Mouse (Mus musculus) G1E (cell line): ENCODE measurements around the gene Scgb1c1. TPM values are rescaled to one million over a fixed set of nuclear protein-coding genes. Genes with fewer than 3 reads are reported as not detected.

Experiments
- ATAC-seq: 2 replicates; pipeline ENCODE4 v1.8.0; 2016; ENCODE audit warnings: mild to moderate bottlenecking; ENCODE audit not compliant: insufficient number of reproducible peaks, poor library complexity, low FRiP score, severe bottlenecking; ENCODE audit errors: extremely low read depth
- DNase-seq: peaks from one replicate; pipeline ENCODE4 v3.0.0; 2012; ENCODE audit warnings: low spot score
- H3K27me3 ChIP-seq: 2 replicates; pipeline ENCODE4 v1.6.1; 2012; ENCODE audit warnings: mild to moderate bottlenecking, low read length, inconsistent platforms; ENCODE audit not compliant: insufficient read depth
- H3K36me3 ChIP-seq: replicated peaks from 2 replicates; pipeline ENCODE3; 2012; ENCODE audit warnings: mild to moderate bottlenecking, inconsistent platforms
- H3K4me1 ChIP-seq: 2 replicates; pipeline ENCODE4 v1.6.1; 2012; ENCODE audit warnings: low read depth, low read length, inconsistent platforms, mixed read lengths; ENCODE audit not compliant: insufficient read depth
- H3K4me3 ChIP-seq: 2 replicates; pipeline ENCODE4 v1.5.1; 2012; ENCODE audit warnings: low read depth, mild to moderate bottlenecking, inconsistent platforms, low read length, moderate library complexity, mixed read lengths
- H3K9me3 ChIP-seq: replicated peaks from 2 replicates; pipeline ENCODE4 v1.6.1; 2012; ENCODE audit warnings: inconsistent platforms
- CTCF ChIP-seq: IDR thresholded peaks from 2 replicates; pipeline ENCODE4 v1.5.1; 2012; ENCODE audit warnings: low read depth, low read length, inconsistent platforms, mixed read lengths
- GATA1 ChIP-seq: IDR thresholded peaks from 2 replicates; pipeline ENCODE4 v1.6.1; 2012; ENCODE audit warnings: borderline replicate concordance, low read length, inconsistent platforms, mixed read lengths
- GATA2 ChIP-seq: IDR thresholded peaks from 2 replicates; pipeline ENCODE4 v1.6.1; 2012; ENCODE audit warnings: low read depth, low read length, inconsistent platforms, borderline replicate concordance
- POLR2AphosphoS5 ChIP-seq: IDR thresholded peaks from 2 replicates; pipeline ENCODE4 v1.6.1; 2012; ENCODE audit warnings: low read depth, low read length, inconsistent platforms; ENCODE audit not compliant: insufficient replicate concordance
- TAL1 ChIP-seq: conservative IDR thresholded peaks from 2 replicates; pipeline ENCODE4 v1.6.1; 2012; ENCODE audit warnings: low read depth, low read length, inconsistent platforms, mixed read lengths
- polyA plus RNA-seq: library from polyadenylated mRNA; stranded (reverse); fragments of >175 nt; gene quantifications from 2 replicates; pipeline ENCODE4 v1.2.3, GENCODE M21; 2012
- total RNA-seq, 2 experiments: library from RNA; stranded (forward) in 1 of 2; stranded (reverse) in 1 of 2; fragments of 200-1000 nt in 1 of 2; fragments of >200 nt in 1 of 2; fragmentation: Nextera tagmentation in 1 of 2; gene quantifications; 2 replicates each; pipeline ENCODE4 v1.2.3; 2014 to 2017

The Scgb1c1 gene
- total and polyA plus RNA-seq, 3 experiments: not detected

DNA sequence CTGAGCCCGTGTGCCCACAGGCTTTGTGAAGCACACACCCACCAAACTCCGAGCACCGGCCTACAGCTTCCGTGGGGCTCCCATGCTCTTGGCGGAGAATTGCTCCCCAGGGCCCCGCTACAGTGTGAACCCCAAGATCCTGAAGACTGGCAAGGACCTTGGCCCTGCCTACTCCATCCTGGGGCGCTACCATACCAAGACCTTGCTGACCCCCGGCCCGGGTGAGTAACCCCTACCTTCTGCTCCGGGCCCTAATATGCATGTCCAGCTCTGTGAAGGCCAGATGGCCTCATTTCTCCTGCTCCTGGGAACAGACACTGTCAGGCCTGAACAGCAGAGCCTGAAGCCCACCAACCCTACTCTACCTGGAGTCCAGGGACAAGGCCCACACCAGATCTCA, 3.2 kb downstream of the Scgb1c1 start:
- Histone ChIP-seq H3K9me3 (no peaks in the 10 kb centered on the region), H3K4me3 (no peak overlapping the region), H3K36me3 (peaks cover 35% of the 10 kb centered on the region), H3K4me1 (peaks cover 23% of the 10 kb centered on the region), H3K27me3 (peaks cover 37% of the 10 kb centered on the region)
- DNase-seq: no peak
- TF ChIP-seq GATA2 (no peak), GATA1 (no peak), TAL1 (no peak), POLR2AphosphoS5 (no peak), CTCF (no peak)
- ATAC-seq: no peak

DNA sequence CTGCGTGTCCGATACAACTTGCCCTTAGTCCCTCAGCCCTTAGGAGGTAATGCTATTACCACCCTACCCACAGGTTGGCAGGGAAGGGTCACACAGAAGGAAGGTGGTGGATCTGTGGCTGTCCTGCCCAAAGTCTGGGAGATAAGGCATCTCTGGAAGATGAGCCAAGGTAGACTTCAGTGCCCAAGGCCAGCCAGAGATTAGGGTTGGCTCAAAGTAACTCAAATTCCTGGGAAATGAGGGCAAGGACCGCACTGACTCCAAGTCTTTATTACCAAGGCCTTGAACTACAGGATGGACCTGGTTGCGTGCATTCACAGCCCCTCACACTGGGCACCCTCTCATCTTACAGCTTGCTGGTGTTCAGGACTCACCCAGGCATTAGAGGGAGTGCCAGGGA, 6.6 kb downstream of the Scgb1c1 start:
- H3K4me1 ChIP-seq: peaks cover 43% of the 10 kb centered on the region
- no peak for ATAC-seq
- H3K27me3 ChIP-seq: peaks cover 16% of the 10 kb centered on the region
- DNase-seq: no peak
- TF ChIP-seq TAL1 (no peak), POLR2AphosphoS5 (no peak), GATA1 (no peak), GATA2 (no peak), CTCF (no peak)
- peaks cover 52% of the 10 kb centered on the region for H3K36me3 ChIP-seq
- H3K9me3 ChIP-seq: no peaks in the 10 kb centered on the region
- H3K4me3 ChIP-seq: no peak overlapping the region

DNA sequence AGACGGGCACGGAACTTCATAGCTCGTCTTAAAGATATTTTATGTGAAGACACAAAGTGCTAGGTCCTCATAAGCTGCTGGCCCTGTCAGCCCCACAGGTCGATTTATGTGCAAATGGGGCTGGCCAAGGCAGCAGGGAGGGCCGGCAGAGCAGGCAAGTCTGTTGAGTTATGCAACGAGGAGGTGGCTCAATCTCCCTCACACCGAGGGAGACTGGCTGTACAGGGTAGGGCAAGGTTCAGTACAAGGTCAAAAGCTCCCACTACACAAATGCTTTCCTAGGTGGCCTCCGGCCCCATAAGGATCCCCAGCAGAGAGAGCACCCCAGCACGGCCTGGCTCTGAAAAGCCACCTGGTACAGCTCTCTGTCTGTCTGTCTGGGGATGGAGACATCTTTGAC, 8.0 kb downstream of the Scgb1c1 start:
- Histone ChIP-seq H3K4me3 (no peak overlapping the region; the same call in 1 of the 2 replicates), H3K9me3 (no peaks in the 10 kb centered on the region), H3K27me3 (peaks cover 5% of the 10 kb centered on the region; the same call in 1 of the 2 replicates), H3K4me1 (peaks cover 53% of the 10 kb centered on the region), H3K36me3 (peaks cover 58% of the 10 kb centered on the region)
- TF ChIP-seq GATA1 (no peak), TAL1 (no peak), POLR2AphosphoS5 (no peak), GATA2 (no peak), CTCF (no peak)
- DNase-seq: no peak
- no peak for ATAC-seq

DNA sequence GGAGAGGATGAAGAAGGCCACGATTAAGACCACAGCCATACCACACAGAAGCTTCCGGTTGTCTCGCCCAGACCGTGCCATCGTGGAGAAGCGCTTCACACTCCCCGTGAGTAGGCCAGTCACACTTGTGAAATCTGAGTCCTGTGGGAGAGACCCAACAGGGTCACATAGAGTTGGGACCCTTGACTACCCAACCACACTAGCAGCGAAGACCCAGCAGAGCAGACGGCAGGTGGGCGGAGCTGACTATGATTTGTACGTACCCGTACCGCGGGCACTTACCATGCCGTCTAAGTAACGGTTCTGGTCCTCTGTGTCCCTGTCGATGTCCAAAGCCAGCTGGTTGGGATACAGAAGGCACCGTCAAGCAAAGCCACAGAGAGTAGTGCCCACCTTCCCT, 9.1 kb downstream of the Scgb1c1 start:
- TF ChIP-seq POLR2AphosphoS5 (no peak), GATA1 (no peak), GATA2 (no peak), CTCF (no peak), TAL1 (no peak)
- Histone ChIP-seq H3K36me3 (peaks cover 69% of the 10 kb centered on the region), H3K27me3 (no peaks in the 10 kb centered on the region), H3K9me3 (no peaks in the 10 kb centered on the region), H3K4me3 (peak overlapping the region; percentile 95; the same call in 1 of the 2 replicates), H3K4me1 (peaks cover 64% of the 10 kb centered on the region)
- DNase-seq (no peak), ATAC-seq (no peak)

DNA sequence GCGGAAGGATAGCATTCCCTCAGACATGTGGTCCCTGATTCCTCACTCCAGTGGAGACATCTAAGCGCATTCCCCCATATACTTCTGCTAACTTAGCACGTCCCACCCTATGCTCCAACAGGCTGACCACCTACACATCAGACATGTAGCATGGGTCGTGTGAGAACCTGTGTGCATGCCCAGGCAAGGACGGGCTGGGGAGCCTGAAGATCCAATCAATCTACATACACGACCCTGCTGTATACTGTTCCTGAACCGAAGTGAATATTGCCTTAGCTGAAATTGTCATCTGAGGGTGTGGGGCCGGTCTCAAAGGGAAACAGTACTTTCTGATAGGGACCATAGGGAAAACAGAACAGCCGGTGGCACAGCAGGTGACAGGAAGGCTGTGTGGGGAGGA, 9.8 kb downstream of the Scgb1c1 start:
- ATAC-seq: no peak
- Histone ChIP-seq H3K27me3 (no peaks in the 10 kb centered on the region), H3K36me3 (peaks cover 74% of the 10 kb centered on the region), H3K4me1 (peaks cover 70% of the 10 kb centered on the region), H3K4me3 (peak overlapping the region; percentile 95), H3K9me3 (no peaks in the 10 kb centered on the region)
- DNase-seq: no peak
- no peak for TF ChIP-seq POLR2AphosphoS5
- TF ChIP-seq GATA1: no peak
- no peak for TF ChIP-seq CTCF
- no peak for TF ChIP-seq GATA2
- no peak for TF ChIP-seq TAL1

DNA sequence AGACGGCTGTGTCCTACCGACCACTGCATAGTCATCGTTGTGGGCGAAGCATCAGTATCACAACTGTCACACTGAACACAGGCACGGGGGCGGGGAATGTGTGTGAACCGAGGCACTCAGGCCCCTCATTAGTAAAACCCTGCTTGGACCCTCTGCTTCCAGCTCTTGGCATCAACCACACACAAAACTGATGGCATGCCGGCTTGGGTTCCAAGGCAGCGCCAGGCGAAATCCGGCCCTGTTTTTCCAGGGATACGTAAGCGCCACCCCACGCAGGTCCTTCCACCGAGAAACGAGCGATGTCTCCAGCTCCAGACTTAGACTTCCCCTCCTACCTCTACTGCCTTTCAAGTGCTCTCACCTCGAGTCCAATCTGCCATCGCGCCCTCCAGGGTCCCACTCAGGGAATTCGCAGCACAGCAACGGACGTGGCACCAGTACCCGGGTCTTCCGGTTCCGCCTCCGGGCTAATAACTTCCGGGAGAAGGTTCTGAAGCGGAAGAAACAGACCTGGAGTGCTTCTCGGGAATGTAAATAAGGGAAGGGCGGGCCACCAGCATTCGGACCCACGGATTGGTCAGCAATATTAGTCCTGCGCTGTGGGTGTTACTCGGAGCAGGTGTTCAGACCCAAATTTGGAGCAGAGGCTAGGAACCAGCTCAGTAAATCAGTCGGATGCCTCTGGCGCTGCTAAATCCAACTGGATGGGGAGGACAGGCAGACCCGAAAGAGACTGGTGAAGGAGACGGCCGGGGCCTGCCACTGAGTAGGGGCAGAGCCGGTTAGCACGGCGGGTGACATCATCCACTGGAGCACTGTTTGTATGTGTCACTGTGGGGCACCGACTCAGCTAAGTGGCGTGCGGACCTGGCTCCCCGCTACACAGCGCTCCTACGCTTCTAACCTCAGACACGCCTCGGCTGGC, 10.8 kb downstream of the Scgb1c1 start, which contains the start of gene Gm45785:
Gene Gm45785 (minus strand): TSS at position 472 of the 925 bp plus-strand sequence.
- Histone ChIP-seq H3K4me1 (peaks cover 71% of the 10 kb centered on the region), H3K36me3 (peaks cover 74% of the 10 kb centered on the region), H3K4me3 (peak within 1 kb of the TSS; percentile 95), H3K27me3 (no peaks in the 10 kb centered on the region), H3K9me3 (no peaks in the 10 kb centered on the region)
- TF ChIP-seq TAL1 (no peak), POLR2AphosphoS5 (no peak), CTCF (no peak)
- DNase-seq: peak; percentile 93
- ATAC-seq: peak; percentile 73
